Mouse (Mus musculus) liver, embryonic 16.5 days (tissue): ENCODE data around the gene Phlpp1. TPM values are rescaled to one million over a fixed set of nuclear protein-coding genes. Genes with fewer than 3 reads are reported as not detected.

ENCODE experiments used
- ATAC-seq: fragments of 200-750 bp; cut with Nextera tagmentation; 2 replicates; pipeline ENCODE4 v1.8.0; 2017; ENCODE audit warnings: low read depth, mild to moderate bottlenecking, moderate number of reproducible peaks, moderate library complexity
- H3K27ac ChIP-seq: fragments of 300-500 bp; sonication (generic); 2 replicates; pipeline ENCODE4 v1.5.1; 2014; ENCODE audit warnings: mild to moderate bottlenecking, low read length
- H3K27me3 ChIP-seq: fragments of 300-500 bp; sonication (generic); 2 replicates; pipeline ENCODE4 v1.6.1; 2014; ENCODE audit warnings: low read depth, low read length, mixed read lengths; ENCODE audit not compliant: control insufficient read depth, insufficient read depth
- H3K36me3 ChIP-seq: fragments of 300-500 bp; sonication (generic); 2 replicates; pipeline ENCODE4 v1.6.1; 2014; ENCODE audit warnings: mild to moderate bottlenecking; ENCODE audit not compliant: control insufficient read depth, insufficient read depth
- H3K4me1 ChIP-seq: fragments of 300-500 bp; sonication (generic); 2 replicates; pipeline ENCODE4 v1.6.1; 2014; ENCODE audit warnings: low read depth, low read length, mixed read lengths; ENCODE audit not compliant: control insufficient read depth
- H3K4me2 ChIP-seq: fragments of 300-500 bp; sonication (generic); 2 replicates; pipeline ENCODE4 v1.6.1; 2014; ENCODE audit warnings: low read depth, low read length, mixed read lengths
- H3K4me3 ChIP-seq: fragments of 300-500 bp; sonication (generic); 2 replicates; pipeline ENCODE4 v1.5.1; 2014; ENCODE audit warnings: low read depth, mild to moderate bottlenecking, low read length
- H3K9ac ChIP-seq: fragments of 300-500 bp; sonication (generic); 2 replicates; pipeline ENCODE4 v1.6.1; 2014; ENCODE audit warnings: low read depth, low read length
- H3K9me3 ChIP-seq: fragments of 300-500 bp; sonication (generic); replicated peaks from 2 replicates; pipeline ENCODE4 v1.6.1; 2016; ENCODE audit warnings: low read length; ENCODE audit not compliant: control insufficient read depth
- WGBS: fragments of 180-500 bp; shearing (Covaris S2); extraction: QIAGEN DNeasy Blood & Tissue Kit; methylation state at CpG from one replicate; pipeline ENCODE4 v1.1.7; 2014; ENCODE audit not compliant: insufficient replicate concordance; 5-methylcytosine and 5-hydroxymethylcytosine counted together
- polyA plus RNA-seq: library from polyadenylated mRNA; unstranded; fragments of >200 nt; fragmentation: Nextera tagmentation; extraction: Ambion mirVana; gene quantifications from 2 replicates; pipeline ENCODE4 v1.2.1, GENCODE M21; 2015

Gene Phlpp1
- polyA plus RNA-seq, 1 experiment from 2014 or later, result 0.94 TPM

DNA sequence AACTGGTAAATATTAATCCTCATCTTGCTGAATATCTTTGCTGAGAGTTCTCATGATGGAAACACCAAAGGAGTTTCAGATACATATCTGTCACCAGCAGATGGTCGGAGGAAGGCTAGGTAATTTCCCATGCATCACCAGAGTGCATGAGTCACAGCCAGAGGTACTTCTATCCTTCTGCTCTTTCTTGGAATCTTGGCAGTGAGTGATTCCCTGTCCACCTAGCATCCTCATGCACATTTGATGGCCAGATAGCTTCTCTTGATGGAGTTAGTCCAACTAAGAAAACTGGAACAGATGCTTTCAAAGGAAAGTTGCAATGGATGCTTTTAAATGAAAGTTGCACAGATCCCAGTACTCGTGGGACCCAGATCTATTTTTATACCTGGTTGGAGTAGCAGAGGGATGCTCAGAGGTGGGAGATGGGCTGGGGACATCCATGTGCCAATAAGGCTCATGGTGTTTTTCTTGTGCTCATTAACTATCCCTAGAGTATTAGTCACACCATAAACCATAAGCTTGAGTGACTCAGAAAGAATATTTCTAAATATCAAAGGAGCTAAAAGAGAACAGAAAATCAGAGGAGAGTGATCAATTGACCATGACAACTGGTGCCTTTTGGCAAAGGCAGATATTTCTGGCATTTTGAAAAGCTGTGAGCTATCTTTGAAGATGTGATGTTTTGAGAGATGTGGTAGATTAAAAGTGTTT lies 181.4 kb downstream of the Phlpp1 start:
- Histone ChIP-seq H3K27me3 (no peaks in the 10 kb centered on the region), H3K9me3 (no peaks in the 10 kb centered on the region), H3K4me3 (no peak overlapping the region), H3K4me1 (no peaks in the 10 kb centered on the region), H3K36me3 (no peaks in the 10 kb centered on the region), H3K4me2 (no peak overlapping the region), H3K9ac (no peak overlapping the region), H3K27ac (no peak overlapping the region)
- ATAC-seq, result no peak
- 50% methylated on average over 2 of the region's 2 CpGs for WGBS

DNA sequence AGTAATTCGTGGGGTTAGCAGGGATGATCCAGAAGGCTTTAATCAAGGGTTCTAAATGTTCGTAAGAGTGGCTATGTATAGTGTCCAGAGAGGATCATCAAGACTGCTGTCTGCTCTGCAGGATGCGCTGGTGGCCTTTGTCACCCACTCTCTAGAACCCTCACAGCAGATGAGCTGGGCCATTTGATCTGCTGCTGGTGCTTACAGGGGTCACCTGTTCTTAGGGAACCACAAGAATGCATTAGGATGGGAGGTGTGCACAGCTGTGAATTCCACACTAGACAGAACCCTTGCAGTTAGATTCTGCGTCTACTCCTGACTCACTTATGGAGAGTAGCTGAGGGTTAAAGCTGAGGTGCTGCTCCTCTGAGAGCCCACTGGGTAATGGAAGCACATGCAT lies 182.4 kb downstream of the Phlpp1 start:
- no peak overlapping the region for H3K9ac ChIP-seq
- H3K27ac ChIP-seq, result no peak overlapping the region
- no peaks in the 10 kb centered on the region for H3K27me3 ChIP-seq
- no peak overlapping the region for H3K4me2 ChIP-seq
- 63% methylated on average over 4 of the region's 4 CpGs for WGBS
- no peak for ATAC-seq
- no peak overlapping the region for H3K4me3 ChIP-seq
- no peaks in the 10 kb centered on the region for H3K9me3 ChIP-seq
- no peaks in the 10 kb centered on the region for H3K36me3 ChIP-seq
- H3K4me1 ChIP-seq, result no peaks in the 10 kb centered on the region

DNA sequence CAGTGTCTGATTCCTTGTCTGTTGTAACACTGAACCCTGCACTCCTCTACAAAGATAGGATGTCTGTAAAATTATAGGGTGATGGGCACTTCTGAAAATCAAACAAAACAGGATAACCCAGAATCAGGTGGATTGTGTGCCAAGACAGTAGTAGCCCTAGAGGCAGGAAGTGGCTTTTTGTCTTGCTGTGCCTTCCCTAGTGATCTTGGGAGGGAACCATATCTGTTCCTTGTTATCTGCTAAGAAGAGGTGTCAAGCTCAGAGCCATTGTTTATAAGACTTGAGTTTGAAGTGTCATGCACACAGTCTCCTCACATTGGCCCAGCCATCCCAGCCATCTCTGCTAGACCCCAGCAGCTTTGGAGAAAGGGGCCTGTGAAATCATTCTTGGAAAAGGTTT lies 187.9 kb downstream of the Phlpp1 start:
- H3K9ac ChIP-seq, result no peak overlapping the region
- no peaks in the 10 kb centered on the region for H3K4me1 ChIP-seq
- H3K4me3 ChIP-seq, result no peak overlapping the region
- no peak for ATAC-seq
- H3K9me3 ChIP-seq, result no peaks in the 10 kb centered on the region
- H3K4me2 ChIP-seq, result no peak overlapping the region
- no peaks in the 10 kb centered on the region for H3K27me3 ChIP-seq
- no peak overlapping the region for H3K27ac ChIP-seq
- H3K36me3 ChIP-seq, result no peaks in the 10 kb centered on the region

DNA sequence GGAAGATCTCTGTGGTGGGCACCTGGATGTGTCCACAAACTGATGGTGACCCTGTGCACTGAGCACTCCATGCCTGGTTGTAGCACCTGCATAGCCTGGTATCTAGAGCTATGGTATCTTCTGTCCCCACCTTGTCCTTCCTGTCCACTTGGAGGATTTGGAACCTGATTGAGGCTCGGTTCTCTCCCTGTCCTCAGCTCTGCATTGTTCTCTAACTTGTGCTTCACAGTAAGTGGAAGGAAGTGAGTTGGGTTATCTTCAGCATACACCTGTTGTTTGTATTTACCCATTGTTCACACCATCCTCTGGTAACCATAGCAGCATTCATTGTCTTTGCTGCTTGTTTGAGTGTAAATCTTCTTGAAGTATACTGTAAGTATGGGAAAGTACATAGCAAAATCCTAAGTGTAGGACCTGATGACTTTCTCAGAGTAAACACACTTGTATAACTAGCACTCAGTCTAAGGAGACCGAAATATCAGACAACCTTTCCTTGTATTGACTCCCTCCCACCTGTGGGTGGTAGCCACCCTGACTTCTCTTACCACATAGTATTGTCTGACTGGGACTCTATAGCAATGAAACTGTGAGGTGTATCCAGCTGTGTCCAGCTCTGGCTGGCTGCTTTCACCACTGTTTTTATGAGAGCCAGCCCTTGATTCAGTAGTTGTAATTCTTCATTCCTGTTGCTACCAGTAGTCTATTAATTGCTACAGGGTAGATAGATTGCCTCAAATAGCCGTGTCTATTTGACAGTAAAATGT lies 191.5 kb downstream of the Phlpp1 start:
- WGBS, result 57% methylated on average over 3 of the region's 3 CpGs

DNA sequence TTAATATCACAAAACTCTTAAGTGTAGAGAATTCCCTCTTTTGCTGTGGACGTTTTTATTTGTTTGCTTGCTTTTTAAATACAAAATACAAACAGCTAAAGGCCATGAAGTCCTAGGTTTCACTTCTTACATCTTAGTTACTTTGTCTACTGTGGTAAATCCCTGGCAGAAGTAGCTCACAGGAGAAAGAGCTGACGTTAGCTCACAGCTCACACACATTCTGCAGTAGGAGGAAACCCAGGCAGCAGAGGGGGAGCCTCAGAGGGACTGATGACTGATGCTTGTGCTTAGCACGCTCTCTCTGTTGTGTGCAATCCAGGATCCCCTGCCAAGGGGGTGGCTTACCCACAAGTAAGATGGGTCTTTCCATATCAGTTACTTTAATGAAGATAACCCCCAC lies 197.8 kb downstream of the Phlpp1 start:
- H3K4me1 ChIP-seq, result no peaks in the 10 kb centered on the region
- no peak overlapping the region for H3K4me3 ChIP-seq
- ATAC-seq, result no peak
- H3K9ac ChIP-seq, result no peak overlapping the region
- no peaks in the 10 kb centered on the region for H3K36me3 ChIP-seq
- no peaks in the 10 kb centered on the region for H3K27me3 ChIP-seq
- 59% methylated on average over 3 of the region's 3 CpGs for WGBS
- H3K27ac ChIP-seq, result no peak overlapping the region
- H3K4me2 ChIP-seq, result no peak overlapping the region
- no peaks in the 10 kb centered on the region for H3K9me3 ChIP-seq

More for the DNA sequence above, 191.5 kb downstream of the Phlpp1 start:
- Histone ChIP-seq H3K36me3 (no peaks in the 10 kb centered on the region), H3K9me3 (no peaks in the 10 kb centered on the region), H3K27me3 (no peaks in the 10 kb centered on the region), H3K4me3 (no peak overlapping the region), H3K27ac (no peak overlapping the region), H3K9ac (no peak overlapping the region), H3K4me1 (no peaks in the 10 kb centered on the region), H3K4me2 (no peak overlapping the region)
- ATAC-seq, result no peak

DNA sequence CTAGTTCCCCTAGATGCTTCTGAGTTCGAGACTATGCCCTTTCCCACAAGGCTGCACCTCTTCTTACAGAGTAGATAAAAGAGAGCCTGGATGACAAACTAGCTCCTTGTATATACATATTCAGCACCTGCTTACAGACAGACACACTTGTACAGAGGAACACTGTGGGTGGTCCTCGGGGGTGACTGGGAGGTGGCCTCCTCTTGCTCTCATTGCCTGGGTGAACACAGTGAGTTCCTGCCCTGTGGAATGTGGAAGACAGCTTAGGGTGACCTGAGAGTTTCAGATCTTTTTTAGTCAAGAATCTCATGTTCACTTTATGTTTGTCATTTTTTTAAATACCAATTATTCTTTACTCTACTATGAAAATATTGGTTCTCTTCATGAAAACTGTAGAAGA lies 200.9 kb downstream of the Phlpp1 start:
- Histone ChIP-seq H3K9ac (no peak overlapping the region), H3K4me3 (no peak overlapping the region), H3K9me3 (no peaks in the 10 kb centered on the region), H3K4me1 (no peaks in the 10 kb centered on the region), H3K27me3 (no peaks in the 10 kb centered on the region), H3K36me3 (no peaks in the 10 kb centered on the region), H3K4me2 (no peak overlapping the region), H3K27ac (no peak overlapping the region)
- WGBS, result 58% methylated on average over 2 of the region's 2 CpGs
- ATAC-seq, result no peak

DNA sequence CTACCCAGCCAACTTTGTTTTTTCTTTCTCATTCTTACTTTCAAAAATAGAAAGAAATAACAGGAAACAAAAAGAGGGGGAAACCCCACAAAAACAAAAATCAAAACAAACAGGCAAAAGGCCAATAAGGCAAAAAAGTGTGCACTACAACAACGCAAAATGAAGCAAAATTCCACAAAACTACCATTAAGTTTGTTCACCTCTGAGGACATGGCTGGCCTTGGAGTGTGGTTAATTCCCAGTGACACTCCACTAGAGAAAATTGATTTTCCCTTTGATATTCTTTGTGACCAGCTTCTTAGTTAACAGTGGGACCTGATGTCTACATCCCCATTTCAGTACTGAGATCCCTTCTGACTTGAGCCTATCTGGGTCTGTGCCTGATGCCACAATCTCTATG lies 202.1 kb downstream of the Phlpp1 start:
- Histone ChIP-seq H3K9me3 (no peaks in the 10 kb centered on the region), H3K9ac (no peak overlapping the region), H3K27ac (no peak overlapping the region), H3K4me1 (no peaks in the 10 kb centered on the region), H3K4me3 (no peak overlapping the region), H3K27me3 (no peaks in the 10 kb centered on the region), H3K36me3 (no peaks in the 10 kb centered on the region), H3K4me2 (no peak overlapping the region)
- WGBS, result 84% methylated on average over 1 of the region's 1 CpGs
- ATAC-seq, result no peak

DNA sequence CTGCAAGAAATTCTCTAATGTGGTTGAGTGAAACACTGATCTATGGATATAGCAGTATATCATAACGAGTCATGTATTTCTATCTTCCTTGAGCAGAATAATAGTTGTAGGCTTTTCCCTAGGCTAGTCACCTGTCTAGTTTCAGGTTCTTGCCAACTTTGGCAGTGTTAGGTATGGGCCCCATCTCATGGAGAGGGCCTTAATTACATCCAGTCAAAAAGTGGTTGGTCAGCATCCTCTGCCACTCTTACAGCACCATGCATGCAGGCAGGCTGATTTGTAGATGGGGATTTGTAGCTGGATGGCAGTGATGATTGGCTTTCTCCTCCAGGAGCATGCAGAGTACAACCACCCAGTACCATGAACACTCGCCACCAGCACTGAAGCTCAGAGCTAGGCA lies 202.7 kb downstream of the Phlpp1 start:
- H3K4me3 ChIP-seq, result no peak overlapping the region
- no peak for ATAC-seq

DNA sequence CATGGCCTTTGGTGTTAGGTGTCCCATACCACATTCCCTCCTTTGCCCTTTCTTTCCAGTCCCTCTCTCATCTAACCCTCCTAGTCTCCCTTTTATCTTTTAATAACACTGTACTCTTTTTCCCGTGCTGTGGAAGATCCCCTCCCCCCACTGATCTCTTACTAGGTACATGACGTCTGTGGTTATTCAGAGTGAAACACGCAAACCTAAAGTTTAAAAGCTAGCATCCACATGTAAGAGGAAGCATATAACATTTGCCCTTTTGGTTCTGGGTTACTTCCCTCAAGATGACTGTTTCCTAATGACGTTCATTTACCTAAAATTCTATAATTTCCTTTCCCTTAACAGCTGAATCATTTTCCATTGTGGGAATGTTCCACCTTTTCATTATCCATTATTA lies 203.4 kb downstream of the Phlpp1 start:
- no peak for ATAC-seq
- H3K4me2 ChIP-seq, result no peak overlapping the region
- H3K27ac ChIP-seq, result no peak overlapping the region
- 47% methylated on average over 4 of the region's 4 CpGs for WGBS
- H3K27me3 ChIP-seq, result no peaks in the 10 kb centered on the region
- no peaks in the 10 kb centered on the region for H3K36me3 ChIP-seq
- no peaks in the 10 kb centered on the region for H3K4me1 ChIP-seq
- no peak overlapping the region for H3K9ac ChIP-seq
- no peaks in the 10 kb centered on the region for H3K9me3 ChIP-seq
- no peak overlapping the region for H3K4me3 ChIP-seq

More for the DNA sequence above, 202.7 kb downstream of the Phlpp1 start:
- Histone ChIP-seq H3K9ac (no peak overlapping the region), H3K36me3 (no peaks in the 10 kb centered on the region), H3K27me3 (no peaks in the 10 kb centered on the region), H3K4me1 (no peaks in the 10 kb centered on the region), H3K9me3 (no peaks in the 10 kb centered on the region), H3K27ac (no peak overlapping the region), H3K4me2 (no peak overlapping the region)
- WGBS, result 64% methylated on average over 2 of the region's 2 CpGs
